Mouse (Mus musculus): ENCODE data around the gene Ptrhd1. TPM values are rescaled to one million over a fixed set of nuclear protein-coding genes. Genes with fewer than 3 reads are reported as not detected.

Ptrhd1 gene
- total and polyA plus RNA-seq, 3 experiments: 3.8 to 5.3 TPM; not detected in 1

DNA sequence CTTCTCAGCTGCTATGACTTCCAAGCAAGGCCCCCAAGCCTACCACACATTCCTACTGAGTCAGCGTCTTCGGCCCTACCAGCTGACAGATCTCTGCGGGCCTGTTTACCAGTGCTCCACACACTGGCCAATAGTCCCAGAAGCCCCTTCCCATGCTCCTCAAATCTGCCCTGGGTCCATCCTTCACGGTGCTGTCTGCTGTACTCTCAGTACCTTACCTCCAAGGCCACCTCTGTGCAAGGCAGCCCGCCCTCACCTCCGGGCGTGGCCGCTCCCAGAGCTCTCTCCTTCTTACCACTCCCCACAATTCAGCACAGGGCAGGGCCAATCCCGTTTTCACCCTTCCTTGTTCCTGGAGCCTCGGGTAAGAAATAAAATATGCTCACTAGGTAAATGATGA lies 11.9 kb downstream of the Ptrhd1 start:
- peak; percentile 18 for DNase-seq (ENCODE audit: low read depth, low spot score)
- peaks cover 0 to 2% of the 10 kb centered on the region in 2 experiments; a peak in 2 of 4 replicates for H3K36me3 ChIP-seq (ENCODE audit: control insufficient read depth in 1 of 2, insufficient read depth in 2 of 2, low read length in 2 of 2)
- H3K9ac ChIP-seq (ENCODE audit: control insufficient read depth, low read depth, low read length, poor library complexity, severe bottlenecking): no peak overlapping the region
- H3K4me1 ChIP-seq (ENCODE audit: control insufficient read depth in 1 of 2, insufficient read depth in 2 of 2, low read length in 2 of 2): peaks cover 0 to 3% of the 10 kb centered on the region in 2 experiments; a peak in 3 of 4 replicates
- TF ChIP-seq SMC3 (IDR thresholded peaks at IDR 0.05; ENCODE audit: low read depth, low read length) (no peak), KAT2A (conservative IDR thresholded peaks at IDR 0.05; ENCODE audit: low read depth, low read length) (no peak), POLR2AphosphoS2 (IDR thresholded peaks at IDR 0.05; ENCODE audit: low read length) (peak; percentile 90)
- no peak overlapping the region for H3K4me3 ChIP-seq (ENCODE audit: control insufficient read depth in 1 of 2, insufficient read depth in 1 of 2, low read depth in 2 of 2, low read length in 2 of 2)
- no peaks in the 10 kb centered on the region for H3K9me3 ChIP-seq (replicated peaks; ENCODE audit: insufficient read depth, low read length)
- H3K27me3 ChIP-seq (ENCODE audit: control insufficient read depth in 1 of 2, insufficient read depth in 2 of 2, low read length in 2 of 2): no peaks in the 10 kb centered on the region
- H3K27ac ChIP-seq (ENCODE audit: control insufficient read depth, low read depth, low read length): no peak overlapping the region
- no peaks in the 10 kb centered on the region for H3K79me2 ChIP-seq (ENCODE audit: control insufficient read depth, insufficient read depth, low read length, poor library complexity)

DNA sequence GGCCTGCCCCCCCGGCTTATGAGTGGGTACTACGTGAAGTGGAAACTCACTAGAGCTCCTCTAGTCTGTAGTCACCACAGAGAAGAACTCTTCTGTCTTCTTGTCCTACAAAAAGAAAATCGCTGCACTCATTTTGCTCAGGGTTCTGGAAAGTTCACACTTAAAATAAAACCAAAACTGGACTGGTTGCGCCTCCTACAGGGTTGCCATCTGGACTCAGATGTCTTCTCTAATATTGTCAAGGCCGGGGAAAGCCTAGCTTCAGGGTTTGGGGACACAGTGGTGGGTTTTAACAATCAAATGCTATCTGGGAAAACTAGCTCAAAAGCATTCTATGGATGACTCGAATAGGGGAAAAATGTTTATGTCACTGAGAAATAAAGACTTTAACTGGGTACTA lies 16.0 kb downstream of the Ptrhd1 start:
- Histone ChIP-seq H3K79me2 (ENCODE audit: control insufficient read depth, insufficient read depth, low read length, poor library complexity) (no peaks in the 10 kb centered on the region), H3K4me3 (ENCODE audit: control insufficient read depth in 1 of 2, insufficient read depth in 1 of 2, low read depth in 2 of 2, low read length in 2 of 2) (no peak overlapping the region), H3K9me3 (replicated peaks; ENCODE audit: insufficient read depth, low read length) (no peaks in the 10 kb centered on the region), H3K9ac (ENCODE audit: control insufficient read depth, low read depth, low read length, poor library complexity, severe bottlenecking) (no peak overlapping the region), H3K27me3 (ENCODE audit: control insufficient read depth in 1 of 2, insufficient read depth in 2 of 2, low read length in 2 of 2) (no peaks in the 10 kb centered on the region), H3K27ac (ENCODE audit: control insufficient read depth, low read depth, low read length) (no peak overlapping the region), H3K36me3 (ENCODE audit: control insufficient read depth in 1 of 2, insufficient read depth in 2 of 2, low read length in 2 of 2) (peaks cover 0 to 8% of the 10 kb centered on the region in 2 experiments; a peak in 2 of 4 replicates), H3K4me1 (ENCODE audit: control insufficient read depth in 1 of 2, insufficient read depth in 2 of 2, low read length in 2 of 2) (peaks cover 0 to 3% of the 10 kb centered on the region in 2 experiments; a peak in 1 of 4 replicates)
- TF ChIP-seq ZNF384 (IDR thresholded peaks at IDR 0.05; ENCODE audit: low read depth, low read length) (no peak), POLR2AphosphoS2 (IDR thresholded peaks at IDR 0.05; ENCODE audit: low read length) (no peak), ETS1 (IDR thresholded peaks at IDR 0.05; ENCODE audit: low read depth, low read length) (no peak), RAD21 (IDR thresholded peaks at IDR 0.05; ENCODE audit: low read depth, low read length) (no peak), CTCF (IDR thresholded peaks at IDR 0.05 in 2 of 3, conservative IDR thresholded peaks at IDR 0.05 in 1 of 3; ENCODE audit: control insufficient read depth in 1 of 3, insufficient read depth in 1 of 3, low read depth in 2 of 3, low read length in 3 of 3, poor library complexity in 1 of 3, severe bottlenecking in 1 of 3) (no peak)
- no peak for DNase-seq (ENCODE audit: low read depth, low spot score)

DNA sequence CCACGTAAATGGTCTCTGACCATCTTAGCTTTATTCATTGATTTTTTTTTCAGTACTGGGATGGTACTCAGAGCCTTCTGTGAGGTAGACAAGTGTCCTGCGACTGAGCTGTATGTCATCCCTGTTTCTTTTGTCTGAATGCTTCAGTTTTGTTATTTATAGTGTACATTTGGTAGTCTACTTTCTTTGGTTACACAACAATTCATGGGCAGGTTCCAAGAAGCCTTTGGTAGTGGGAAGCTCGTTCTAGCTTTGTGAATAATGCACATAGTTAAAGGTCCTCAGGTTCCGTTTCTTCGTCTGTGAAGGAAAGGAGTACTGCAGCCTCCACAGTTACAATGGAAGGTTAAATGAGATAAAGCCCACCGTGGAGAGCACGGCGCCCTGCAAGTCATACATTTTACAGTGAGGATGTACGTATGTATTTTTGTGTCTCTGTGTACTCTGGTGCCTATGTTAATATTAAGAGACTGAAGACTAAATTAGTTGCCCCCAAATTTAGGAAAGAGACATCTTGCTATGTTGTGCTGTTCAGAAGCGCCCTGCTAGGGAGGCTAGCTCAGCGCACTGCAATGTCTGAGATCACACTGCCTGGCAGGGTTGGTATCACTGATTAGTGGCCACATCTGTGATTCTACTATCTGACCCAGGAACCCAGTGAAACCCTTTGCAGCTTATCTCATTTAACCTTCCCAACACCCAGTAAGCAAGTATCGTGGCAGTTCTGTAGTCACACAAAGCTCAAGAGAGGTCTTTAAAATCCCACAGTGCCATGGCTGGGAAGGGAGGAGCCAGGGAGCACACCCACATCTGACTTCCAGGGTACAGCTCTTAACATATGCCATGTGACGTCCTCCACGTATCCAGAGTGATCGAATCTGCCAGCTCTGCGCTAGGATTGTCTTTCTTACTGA lies 19.2 kb downstream of the Ptrhd1 start:
- DNase-seq (ENCODE audit: low read depth, low spot score): peak; percentile 43
- TF ChIP-seq MYC (IDR thresholded peaks at IDR 0.05; ENCODE audit: low read depth, low read length) (no peak), GATA1 (IDR thresholded peaks at IDR 0.05; ENCODE audit: low read depth, low read length) (peak; percentile 54; the same call in 1 of the 2 replicates), EP300 (IDR thresholded peaks at IDR 0.05; ENCODE audit: low read depth in 1 of 2, low read length in 2 of 2) (peak in 1 of 2 experiments; percentile 48; a peak in 1 of 4 replicates), RCOR1 (IDR thresholded peaks at IDR 0.05; ENCODE audit: low read depth, low read length) (peak; percentile 45; the same call in 1 of the 2 replicates), CHD2 (IDR thresholded peaks at IDR 0.05; ENCODE audit: low read length) (no peak), ZKSCAN1 (IDR thresholded peaks at IDR 0.05; ENCODE audit: low read depth, low read length) (no peak)

More for the DNA sequence above, 19.2 kb downstream of the Ptrhd1 start:
- Histone ChIP-seq H3K9ac (ENCODE audit: control insufficient read depth, low read depth, low read length, poor library complexity, severe bottlenecking) (no peak overlapping the region), H3K27me3 (ENCODE audit: control insufficient read depth in 1 of 2, insufficient read depth in 2 of 2, low read length in 2 of 2) (no peaks in the 10 kb centered on the region), H3K79me2 (ENCODE audit: control insufficient read depth, insufficient read depth, low read length, poor library complexity) (no peaks in the 10 kb centered on the region), H3K36me3 (ENCODE audit: control insufficient read depth in 1 of 2, insufficient read depth in 2 of 2, low read length in 2 of 2) (peaks cover 0 to 10% of the 10 kb centered on the region in 2 experiments; a peak in 2 of 4 replicates), H3K4me1 (ENCODE audit: control insufficient read depth in 1 of 2, insufficient read depth in 2 of 2, low read length in 2 of 2) (peaks cover 0 to 3% of the 10 kb centered on the region in 2 experiments; a peak in 1 of 4 replicates), H3K27ac (ENCODE audit: control insufficient read depth, low read depth, low read length) (no peak overlapping the region), H3K9me3 (replicated peaks; ENCODE audit: insufficient read depth, low read length) (no peaks in the 10 kb centered on the region), H3K4me3 (ENCODE audit: control insufficient read depth in 1 of 2, insufficient read depth in 1 of 2, low read depth in 2 of 2, low read length in 2 of 2) (no peak overlapping the region)
